Mouse (Mus musculus) effector memory CD4-positive, alpha-beta T cell, adult 5 months (primary cell): ENCODE results near the gene Bcl7c. TPM values are rescaled to one million over a fixed set of nuclear protein-coding genes. Genes with fewer than 3 reads are reported as not detected.

Source experiments
- polyA plus RNA-seq: library from polyadenylated mRNA; unstranded; fragments of 100-300 nt; shearing (Covaris generic); gene quantifications from one replicate; pipeline ENCODE4 v1.2.1, GENCODE M21; 2017

Bcl7c gene
- polyA plus RNA-seq = 59.3 TPM

GRCm38 (mm10) chr7:127708207-127709078 lies at the start of gene Bcl7c:
Gene Bcl7c, minus strand, starts transcription at chr7:127708933.

GRCm38 (mm10) chr7:127744366-127745045 lies 35.8 kb upstream of the Bcl7c start, which contains the start of gene Fbxl19:
Gene Fbxl19, plus strand, starts transcription at chr7:127744543.

GRCm38 (mm10) chr7:127732066-127732465 lies 23.3 kb upstream of the Bcl7c start, which contains the start of gene Ctf2:
Gene Ctf2, minus strand, starts transcription at chr7:127732166.

GRCm38 (mm10) chr7:127712461-127713385 lies 4.0 kb upstream of the Bcl7c start, which contains the start of gene Ctf1:
Gene Ctf1, plus strand, starts transcription at chr7:127712736.

GRCm38 (mm10) chr7:127614891-127615843 lies 93.6 kb downstream of the Bcl7c start, which contains the start of gene Zfp629:
Gene Zfp629, minus strand, starts transcription at chr7:127615797.

Other genes with a start within 250 kb of the Bcl7c start
- gene Prr14, start 249.3 kb downstream of the Bcl7c start, polyA plus RNA-seq = 122 TPM
- gene Fbrs, start 229.7 kb downstream of the Bcl7c start, polyA plus RNA-seq = 16.1 TPM
- gene Srcap, start 196.9 kb downstream of the Bcl7c start, polyA plus RNA-seq = 93.5 TPM
- gene Gm42715, start 189.3 kb downstream of the Bcl7c start, polyA plus RNA-seq = 4.3 TPM
- gene Tmem265, start 147.5 kb downstream of the Bcl7c start, polyA plus RNA-seq = 10.3 TPM
- 82.7 TPM for gene Phkg2, start 135.6 kb downstream of the Bcl7c start, polyA plus RNA-seq
- gene Ccdc189, start 120.3 kb downstream of the Bcl7c start, polyA plus RNA-seq = 0.39 TPM
- 108 TPM for gene Rnf40, start 120.2 kb downstream of the Bcl7c start, polyA plus RNA-seq
- 1.7 TPM for gene Zfp629, start 93.1 kb downstream of the Bcl7c start, polyA plus RNA-seq
- gene Ctf1, start 3.8 kb upstream of the Bcl7c start, polyA plus RNA-seq = not detected
- gene Ctf2, start 23.2 kb upstream of the Bcl7c start, polyA plus RNA-seq = not detected
- gene Fbxl19, start 35.6 kb upstream of the Bcl7c start, polyA plus RNA-seq = 0.71 TPM
- gene Orai3, start 60.9 kb upstream of the Bcl7c start, polyA plus RNA-seq = 10.5 TPM
- 7.5 TPM for gene Setd1a, start 67.7 kb upstream of the Bcl7c start, polyA plus RNA-seq
- not detected for gene Gm49388, start 76.7 kb upstream of the Bcl7c start, polyA plus RNA-seq
- 0.79 TPM for gene Hsd3b7, start 91.7 kb upstream of the Bcl7c start, polyA plus RNA-seq
- 111 TPM for gene Stx4a, start 115.4 kb upstream of the Bcl7c start, polyA plus RNA-seq
- gene Stx1b, start 115.6 kb upstream of the Bcl7c start, polyA plus RNA-seq = 0.41 TPM
- 25.8 TPM for gene Zfp646, start 167.3 kb upstream of the Bcl7c start, polyA plus RNA-seq
- 9.0 TPM for gene Zfp668, start 167.9 kb upstream of the Bcl7c start, polyA plus RNA-seq
- 0.51 TPM for gene Prss53, start 182.0 kb upstream of the Bcl7c start, polyA plus RNA-seq
- not detected for gene Gm21974, start 186.5 kb upstream of the Bcl7c start, polyA plus RNA-seq
- 47.2 TPM for gene Vkorc1, start 186.7 kb upstream of the Bcl7c start, polyA plus RNA-seq
- gene Bckdk, start 195.1 kb upstream of the Bcl7c start, polyA plus RNA-seq = 39.1 TPM
- gene Kat8, start 203.6 kb upstream of the Bcl7c start, polyA plus RNA-seq = 32.7 TPM
- gene Prss8, start 221.2 kb upstream of the Bcl7c start, polyA plus RNA-seq = not detected
- 1.7 TPM for gene Prss36, start 237.8 kb upstream of the Bcl7c start, polyA plus RNA-seq